In the genomic region with DNA sequence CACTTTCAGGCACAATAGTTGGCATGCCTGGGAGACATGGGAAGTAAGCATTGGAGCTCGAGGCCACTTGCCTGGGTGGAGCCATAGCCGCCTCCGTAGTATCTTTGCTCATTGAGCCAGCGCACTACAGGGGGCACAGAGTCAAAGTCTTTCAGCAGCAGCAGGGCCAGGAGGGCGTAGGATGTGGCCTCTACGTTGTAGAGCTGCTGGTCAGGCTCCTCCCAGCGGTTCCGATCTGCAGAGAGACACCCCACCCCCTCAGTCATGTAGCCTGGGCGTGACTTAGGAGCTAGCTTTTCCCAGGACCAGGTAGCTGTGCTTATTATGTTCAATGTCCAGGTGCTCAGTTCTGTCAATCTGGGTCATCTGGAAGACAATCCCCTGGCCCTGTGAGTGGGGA, we compare ENCODE assay signal across 30 mouse cellular contexts. TPM values are rescaled to one million over a fixed set of nuclear protein-coding genes. Genes with fewer than 3 reads are reported as not detected.
DNase-seq lines count a peak whose midpoint lies in the region; ATAC-seq and TF ChIP-seq lines count a peak whose summit lies in the region.
"Had no signal": no experiment of that assay in that cellular context is flagged by ENCODE, and none has a peak within 500 bp of the region (broad histone marks: within the 10 kb centered on the region; RNA-seq: fewer than 3 reads in every experiment).

No protein-coding gene starts in this region.

- no peak overlapping the region for H3K4me2 ChIP-seq in liver, embryonic 11.5 days
- H3K4me2 ChIP-seq: embryonic facial prominence, embryonic 12.5 days; embryonic facial prominence, embryonic 15.5 days; heart, embryonic 12.5 days; heart, embryonic 15.5 days; hindbrain, embryonic 14.5 days had no signal

- H3K36me3 ChIP-seq in liver, adult 2 months (ENCODE audit: control insufficient read depth, insufficient read depth, low read length) = peaks cover 94% of the 10 kb centered on the region
- no peaks in the 10 kb centered on the region for H3K36me3 ChIP-seq in liver, embryonic 11.5 days (ENCODE audit: control insufficient read depth, insufficient read depth, low read length)
- H3K36me3 ChIP-seq: embryonic facial prominence, embryonic 12.5 days; embryonic facial prominence, embryonic 15.5 days; heart, embryonic 12.5 days; heart, embryonic 15.5 days had no signal

- WGBS in liver, adult 2 months = 33% methylated on average over 9 of the region's 9 CpGs
- WGBS in liver, embryonic 11.5 days = 62% methylated on average over 9 of the region's 9 CpGs

- peaks cover 20% of the 10 kb centered on the region for H3K4me1 ChIP-seq in liver, adult 2 months (ENCODE audit: control insufficient read depth, insufficient read depth, low read length)
- no peaks in the 10 kb centered on the region for H3K4me1 ChIP-seq in liver, embryonic 11.5 days (replicated peaks; ENCODE audit: control insufficient read depth, insufficient read depth, low read length)
- H3K4me1 ChIP-seq: embryonic facial prominence, embryonic 12.5 days; embryonic facial prominence, embryonic 15.5 days; heart, embryonic 12.5 days; heart, embryonic 15.5 days had no signal

- ATAC-seq in liver, embryonic 11.5 days (replicated peaks; ENCODE audit: low FRiP score) = no peak
- ATAC-seq: forebrain, embryonic 14.5 days; forebrain, postnatal 0 days; hindbrain, postnatal 0 days; inflammation-experienced regulatory T-cells, adult 6 months had no signal

- 0 out of 2 replicates have a peak, but pooled peaks have one; percentile 10 for TF ChIP-seq CTCF in liver, adult 2 months (IDR thresholded peaks at IDR 0.05; ENCODE audit: low read depth, low read length)

- H3K79me2 ChIP-seq in liver, adult 2 months (ENCODE audit: control insufficient read depth, insufficient read depth, low read length) = no peaks in the 10 kb centered on the region

- no peak overlapping the region for H3K9ac ChIP-seq in liver, adult 2 months (ENCODE audit: low read depth, low read length)
- H3K9ac ChIP-seq in liver, embryonic 11.5 days (ENCODE audit: low read depth, low read length) = no peak overlapping the region
- H3K9ac ChIP-seq: embryonic facial prominence, embryonic 12.5 days; embryonic facial prominence, embryonic 15.5 days; forebrain, postnatal 0 days; heart, embryonic 12.5 days; heart, embryonic 15.5 days; hindbrain, embryonic 14.5 days had no signal

- peak; percentile 47 for DNase-seq in liver, adult 2 months (ENCODE audit: extremely low read depth, low read depth, low spot score)
- DNase-seq in liver, embryonic 11.5 days (ENCODE audit: low spot score) = no peak
- DNase-seq in ES-CJ7 (ENCODE audit: low read depth, low spot score) (peak; percentile 51), ZHBTc4 (ENCODE audit: low read depth, low spot score) (peak; percentile 69)
- DNase-seq in embryo, embryonic 10.5 days (ENCODE audit: low spot score) = no peak
- no peak for DNase-seq in right cerebral cortex, postnatal 36 days (ENCODE audit: low spot score in 2 of 2)
- DNase-seq: adrenal gland, postnatal 10 days; adrenal gland, postnatal 36 days; B cell, adult 2 months; cerebellum, adult 18-20 months; cerebellum, adult 9-10 months; cerebellum, postnatal 14 days; forebrain, postnatal 0 days; gastrocnemius, adult 2 months; gastrocnemius, postnatal 14 days; heart, adult 18-20 months; heart, postnatal 14 days; heart, postnatal 4 days had no signal

- H3K27ac ChIP-seq in liver, adult 2 months (replicated peaks; ENCODE audit: insufficient read depth, low read depth, low read length) = no peak overlapping the region
- H3K27ac ChIP-seq in liver, embryonic 11.5 days (ENCODE audit: low read depth, low read length) = no peak overlapping the region
- H3K27ac ChIP-seq: embryonic facial prominence, embryonic 12.5 days; embryonic facial prominence, embryonic 15.5 days; gastrocnemius, adult 2 months; heart, embryonic 15.5 days; hindbrain, embryonic 14.5 days; hindbrain, postnatal 0 days had no signal

- H3K4me3 ChIP-seq in liver, adult 2 months (ENCODE audit: insufficient read depth, low read depth, low read length) = no peak overlapping the region
- no peak overlapping the region for H3K4me3 ChIP-seq in liver, embryonic 11.5 days (ENCODE audit: low read depth, low read length)
- H3K4me3 ChIP-seq: embryonic facial prominence, embryonic 12.5 days; embryonic facial prominence, embryonic 15.5 days; gastrocnemius, adult 2 months; heart, embryonic 12.5 days; heart, embryonic 15.5 days had no signal

- TF ChIP-seq POLR2A in liver, adult 2 months (IDR thresholded peaks at IDR 0.05; ENCODE audit: extremely low read depth, insufficient read depth, low read length) = no peak

- H3K27me3 ChIP-seq in liver, adult 2 months (ENCODE audit: control insufficient read depth, insufficient read depth, low read length) = no peaks in the 10 kb centered on the region
- H3K27me3 ChIP-seq in liver, embryonic 11.5 days (replicated peaks; ENCODE audit: control insufficient read depth, insufficient read depth, low read length) = no peaks in the 10 kb centered on the region
- H3K27me3 ChIP-seq: embryonic facial prominence, embryonic 15.5 days had no signal

- H3K9me3 ChIP-seq in liver, embryonic 11.5 days (ENCODE audit: control insufficient read depth, low read length) = no peaks in the 10 kb centered on the region
- H3K9me3 ChIP-seq: embryonic facial prominence, embryonic 12.5 days; embryonic facial prominence, embryonic 15.5 days; heart, embryonic 12.5 days; heart, embryonic 15.5 days had no signal

RNA-seq across cellular contexts. Expression of gene C3, which starts 16.4 kb away (rescaled TPM):
- total RNA-seq in liver, adult 2 months (2014; rRNA removed) = 5,384 and 7,708 TPM in 2 replicates
- polyA plus RNA-seq in liver, adult 2 months (2012; rRNA removed) = 3,773 and 3,833 TPM in 2 replicates
- 71.7 and 82.8 TPM in 2 replicates for polyA plus RNA-seq in liver, embryonic 11.5 days (2014; fragmentation: Nextera tagmentation; extraction: Ambion mirVana)
- polyA plus RNA-seq: forebrain, embryonic 11.5 days had no signal

RNA-seq across cellular contexts. Expression of gene Tnfsf14, which starts 17.5 kb away (rescaled TPM):
- 0.27 and 0.28 TPM in 2 replicates for total RNA-seq in liver, adult 2 months (2014; rRNA removed)
- 0.42 and 0.75 TPM in 2 replicates for polyA plus RNA-seq in liver, adult 2 months (2012; rRNA removed)
- 0.73 and 1.2 TPM in 2 replicates for polyA plus RNA-seq in liver, embryonic 11.5 days (2014; fragmentation: Nextera tagmentation; extraction: Ambion mirVana)
- total RNA-seq: forebrain, postnatal 0 days; gastrocnemius, adult 2 months; gastrocnemius, postnatal 14 days; gastrocnemius, postnatal 4 days; heart, postnatal 4 days; hindbrain, postnatal 0 days; MEL had no signal
- polyA plus RNA-seq: forebrain, embryonic 14.5 days; forebrain, postnatal 0 days; frontal cortex, adult 2 months; heart, embryonic 15.5 days; hindbrain, postnatal 0 days had no signal

RNA-seq across cellular contexts. Expression of gene Gpr108, which starts 36.7 kb away (rescaled TPM):
- total RNA-seq in liver, adult 2 months (2014; rRNA removed) = 10.7 and 11.7 TPM in 2 replicates
- 19.3 and 23.7 TPM in 2 replicates for polyA plus RNA-seq in liver, adult 2 months (2012; rRNA removed)
- polyA plus RNA-seq in liver, embryonic 11.5 days (2014; fragmentation: Nextera tagmentation; extraction: Ambion mirVana) = 26.5 and 30.7 TPM in 2 replicates

RNA-seq across cellular contexts. Expression of gene Trip10, which starts 37.8 kb away (rescaled TPM):
- total RNA-seq in liver, adult 2 months (2014; rRNA removed) = 4.6 and 5.1 TPM in 2 replicates
- 4.8 and 7.2 TPM in 2 replicates for polyA plus RNA-seq in liver, adult 2 months (2012; rRNA removed)
- 25.5 and 25.9 TPM in 2 replicates for polyA plus RNA-seq in liver, embryonic 11.5 days (2014; fragmentation: Nextera tagmentation; extraction: Ambion mirVana)

Comparison
In these comparisons a context has a peak if more than half of its experiments do, and no peak if none do; other contexts are left out.
1. DNase-seq: peak in liver, adult 2 months (single experiment), ES-CJ7 (single experiment) and ZHBTc4 (single experiment); none in liver, embryonic 11.5 days (single experiment), embryo, embryonic 10.5 days (single experiment) and right cerebral cortex, postnatal 36 days (0 of 2).
2. RNA of gene C3, which starts 16.4 kb away (polyA plus RNA-seq): 3,773 to 3,833 TPM in liver, adult 2 months; 71.7 to 82.8 TPM in liver, embryonic 11.5 days; every median in the first group is over 10 times any median in the second.